Mouse (Mus musculus) E14TG2a.4 (cell line): ENCODE data around the gene Vps26a.
A peak's percentile ranks its signal among the peaks of the same experiment; 100 is the strongest.

ENCODE experiments used
- CTCF ChIP-seq: conservative IDR thresholded peaks from 2 replicates; pipeline ENCODE4 v1.5.1; 2014; ENCODE audit warnings: low read length
- NANOG ChIP-seq: IDR thresholded peaks from 2 replicates; pipeline ENCODE4 v1.6.1; 2014; ENCODE audit warnings: borderline replicate concordance, low read length, mixed read lengths
- POU5F1 ChIP-seq: IDR thresholded peaks from 2 replicates; pipeline ENCODE4 v1.6.1; 2014; ENCODE audit warnings: low read length, borderline replicate concordance

GRCm38 (mm10) chr10:62476980-62477379 lies 9.6 kb downstream of the Vps26a start:
- TF ChIP-seq CTCF (no peak), POU5F1 (peak; percentile 96), NANOG (peak; percentile 71)
